Mouse (Mus musculus): Measurements from ENCODE around the gene Olfr1045. TPM values are rescaled to one million over a fixed set of nuclear protein-coding genes. Genes with fewer than 3 reads are reported as not detected.

Olfr1045 gene
- total RNA-seq (2014; fragmentation: Nextera tagmentation) (not detected in 2 replicates), total RNA-seq (2017) (0.16 and 0.17 TPM in 2 replicates), polyA plus RNA-seq (2012) (not detected in 2 replicates)

- ATAC-seq (ENCODE audit: extremely low read depth, insufficient number of reproducible peaks, low FRiP score, poor library complexity, severe bottlenecking), result no peak
- peaks cover 2% of the 10 kb centered on the region; the same call in 1 of the 2 replicates for H3K9me3 ChIP-seq (replicated peaks)
- TF ChIP-seq TAL1 (conservative IDR thresholded peaks at IDR 0.05; ENCODE audit: low read depth, low read length) (no peak), GATA1 (IDR thresholded peaks at IDR 0.05; ENCODE audit: borderline replicate concordance, low read length) (no peak), POLR2AphosphoS5 (IDR thresholded peaks at IDR 0.05; ENCODE audit: insufficient replicate concordance, low read depth, low read length) (no peak), CTCF (IDR thresholded peaks at IDR 0.05; ENCODE audit: low read depth, low read length) (no peak), GATA2 (IDR thresholded peaks at IDR 0.05; ENCODE audit: borderline replicate concordance, low read depth, low read length) (no peak)
- H3K36me3 ChIP-seq (replicated peaks), result no peaks in the 10 kb centered on the region
- H3K4me1 ChIP-seq (ENCODE audit: insufficient read depth, low read depth, low read length), result no peaks in the 10 kb centered on the region
- DNase-seq (ENCODE audit: low spot score), result no peak
- no peaks in the 10 kb centered on the region for H3K27me3 ChIP-seq (ENCODE audit: insufficient read depth, low read length)
- no peak within 1 kb of the TSS for H3K4me3 ChIP-seq (ENCODE audit: low read depth, low read length)
These were observed at the start of gene Olfr1045 for GRCm38 (mm10) chr2:86202909-86203308. Gene Olfr1045 (minus strand): TSS chr2:86203009.

DNA sequence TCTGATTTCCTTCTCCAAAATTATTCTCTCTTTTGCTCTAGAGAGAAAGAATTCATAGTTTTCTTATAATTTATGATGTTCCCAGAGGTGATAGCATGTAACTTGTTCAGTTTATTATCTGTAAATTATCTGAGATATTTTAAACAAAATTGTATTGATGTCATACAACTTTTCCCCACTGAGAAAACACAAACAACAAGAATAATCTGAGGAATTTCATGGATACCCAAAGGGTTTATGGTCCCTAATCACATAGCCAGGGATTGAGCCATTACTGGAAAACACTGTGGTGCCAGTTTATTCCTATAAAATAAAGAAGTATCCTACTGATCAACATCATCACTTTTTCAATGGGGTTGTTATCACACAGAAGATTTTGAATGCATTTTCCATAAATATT, 37.4 kb upstream of the Olfr1045 start, which contains the start of gene Olfr1048:
Gene Olfr1048 (minus strand): TSS at position 101 of the 400 bp plus-strand sequence.
- TF ChIP-seq CTCF (IDR thresholded peaks at IDR 0.05; ENCODE audit: low read depth, low read length) (no peak), TAL1 (conservative IDR thresholded peaks at IDR 0.05; ENCODE audit: low read depth, low read length) (no peak), GATA2 (IDR thresholded peaks at IDR 0.05; ENCODE audit: borderline replicate concordance, low read depth, low read length) (no peak), GATA1 (IDR thresholded peaks at IDR 0.05; ENCODE audit: borderline replicate concordance, low read length) (no peak), POLR2AphosphoS5 (IDR thresholded peaks at IDR 0.05; ENCODE audit: insufficient replicate concordance, low read depth, low read length) (no peak)
- Histone ChIP-seq H3K4me1 (ENCODE audit: insufficient read depth, low read depth, low read length) (no peaks in the 10 kb centered on the region), H3K4me3 (ENCODE audit: low read depth, low read length) (no peak within 1 kb of the TSS), H3K36me3 (replicated peaks) (no peaks in the 10 kb centered on the region), H3K9me3 (replicated peaks) (no peaks in the 10 kb centered on the region), H3K27me3 (ENCODE audit: insufficient read depth, low read length) (no peaks in the 10 kb centered on the region)
- ATAC-seq (ENCODE audit: extremely low read depth, insufficient number of reproducible peaks, low FRiP score, poor library complexity, severe bottlenecking), result no peak
- no peak for DNase-seq (ENCODE audit: low spot score)

- H3K36me3 ChIP-seq (replicated peaks), result no peaks in the 10 kb centered on the region
- TF ChIP-seq CTCF (IDR thresholded peaks at IDR 0.05; ENCODE audit: low read depth, low read length), result no peak
- TF ChIP-seq GATA1 (IDR thresholded peaks at IDR 0.05; ENCODE audit: borderline replicate concordance, low read length), result no peak
- no peak for TF ChIP-seq TAL1 (conservative IDR thresholded peaks at IDR 0.05; ENCODE audit: low read depth, low read length)
- no peak for TF ChIP-seq GATA2 (IDR thresholded peaks at IDR 0.05; ENCODE audit: borderline replicate concordance, low read depth, low read length)
- TF ChIP-seq POLR2AphosphoS5 (IDR thresholded peaks at IDR 0.05; ENCODE audit: insufficient replicate concordance, low read depth, low read length), result no peak
- H3K4me3 ChIP-seq (ENCODE audit: low read depth, low read length), result no peak within 1 kb of the TSS
- no peak for DNase-seq (ENCODE audit: low spot score)
- H3K27me3 ChIP-seq (ENCODE audit: insufficient read depth, low read length), result no peaks in the 10 kb centered on the region
- 0 out of 2 replicates have a peak, but pooled peaks cover 4% of the 10 kb centered on the region for H3K9me3 ChIP-seq (replicated peaks)
- H3K4me1 ChIP-seq (ENCODE audit: insufficient read depth, low read depth, low read length), result no peaks in the 10 kb centered on the region
- ATAC-seq (ENCODE audit: extremely low read depth, insufficient number of reproducible peaks, low FRiP score, poor library complexity, severe bottlenecking), result no peak
These were observed 28.5 kb upstream of the Olfr1045 start, which contains the start of gene Olfr1047 for GRCm38 (mm10) chr2:86231301-86231700. Gene Olfr1047 (minus strand): TSS chr2:86231401.

GRCm38 (mm10) chr2:86219214-86219613, 16.4 kb upstream of the Olfr1045 start, which contains the start of gene Olfr1046:
Gene Olfr1046 (minus strand): TSS chr2:86219314.
- no peak for DNase-seq (ENCODE audit: low spot score)
- H3K36me3 ChIP-seq (replicated peaks), result no peaks in the 10 kb centered on the region
- no peaks in the 10 kb centered on the region for H3K4me1 ChIP-seq (ENCODE audit: insufficient read depth, low read depth, low read length)
- H3K27me3 ChIP-seq (ENCODE audit: insufficient read depth, low read length), result no peaks in the 10 kb centered on the region
- no peak within 1 kb of the TSS for H3K4me3 ChIP-seq (ENCODE audit: low read depth, low read length)
- TF ChIP-seq GATA2 (IDR thresholded peaks at IDR 0.05; ENCODE audit: borderline replicate concordance, low read depth, low read length) (no peak), CTCF (IDR thresholded peaks at IDR 0.05; ENCODE audit: low read depth, low read length) (no peak), POLR2AphosphoS5 (IDR thresholded peaks at IDR 0.05; ENCODE audit: insufficient replicate concordance, low read depth, low read length) (no peak), TAL1 (conservative IDR thresholded peaks at IDR 0.05; ENCODE audit: low read depth, low read length) (no peak)
- H3K9me3 ChIP-seq (replicated peaks), result no peaks in the 10 kb centered on the region
- ATAC-seq (ENCODE audit: extremely low read depth, insufficient number of reproducible peaks, low FRiP score, poor library complexity, severe bottlenecking), result no peak

GRCm38 (mm10) chr2:86195863-86196262, 6.9 kb downstream of the Olfr1045 start:
- Histone ChIP-seq H3K27me3 (ENCODE audit: insufficient read depth, low read length) (no peaks in the 10 kb centered on the region), H3K36me3 (replicated peaks) (no peaks in the 10 kb centered on the region), H3K4me3 (ENCODE audit: low read depth, low read length) (no peak overlapping the region), H3K4me1 (ENCODE audit: insufficient read depth, low read depth, low read length) (no peaks in the 10 kb centered on the region), H3K9me3 (replicated peaks) (no peaks in the 10 kb centered on the region)
- ATAC-seq (ENCODE audit: extremely low read depth, insufficient number of reproducible peaks, low FRiP score, poor library complexity, severe bottlenecking) (no peak), DNase-seq (ENCODE audit: low spot score) (no peak)
- TF ChIP-seq GATA1 (IDR thresholded peaks at IDR 0.05; ENCODE audit: borderline replicate concordance, low read length), result no peak
- no peak for TF ChIP-seq CTCF (IDR thresholded peaks at IDR 0.05; ENCODE audit: low read depth, low read length)
- no peak for TF ChIP-seq POLR2AphosphoS5 (IDR thresholded peaks at IDR 0.05; ENCODE audit: insufficient replicate concordance, low read depth, low read length)
- TF ChIP-seq GATA2 (IDR thresholded peaks at IDR 0.05; ENCODE audit: borderline replicate concordance, low read depth, low read length), result no peak

DNA sequence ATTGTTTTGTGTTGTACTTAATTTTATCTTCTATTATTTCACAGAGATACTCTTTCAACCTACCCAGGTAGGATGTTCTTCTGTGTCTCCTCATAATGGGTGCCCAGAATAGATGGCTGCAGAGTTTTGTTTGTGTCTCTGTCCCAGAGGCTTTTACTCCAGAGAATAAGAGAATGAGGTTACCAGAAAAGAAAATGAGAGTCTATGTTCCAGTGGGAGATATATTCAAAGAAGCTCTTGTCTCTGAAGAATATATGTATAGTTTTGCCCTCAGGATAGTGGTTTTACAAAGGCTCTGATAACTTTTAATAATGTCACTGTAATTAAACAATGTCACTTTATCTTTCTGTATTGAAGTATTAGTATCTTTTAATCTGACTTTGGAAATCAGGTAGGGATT, 17.2 kb downstream of the Olfr1045 start, which contains the start of gene Olfr52:
Gene Olfr52 (minus strand): TSS at position 101 of the 400 bp plus-strand sequence.
- ATAC-seq (ENCODE audit: extremely low read depth, insufficient number of reproducible peaks, low FRiP score, poor library complexity, severe bottlenecking) (no peak), DNase-seq (ENCODE audit: low spot score) (no peak)
- Histone ChIP-seq H3K27me3 (ENCODE audit: insufficient read depth, low read length) (no peaks in the 10 kb centered on the region), H3K4me3 (ENCODE audit: low read depth, low read length) (no peak within 1 kb of the TSS), H3K4me1 (ENCODE audit: insufficient read depth, low read depth, low read length) (no peaks in the 10 kb centered on the region), H3K36me3 (replicated peaks) (no peaks in the 10 kb centered on the region), H3K9me3 (replicated peaks) (peaks cover 3% of the 10 kb centered on the region; the same call in 1 of the 2 replicates)
- no peak for TF ChIP-seq GATA1 (IDR thresholded peaks at IDR 0.05; ENCODE audit: borderline replicate concordance, low read length)
- no peak for TF ChIP-seq CTCF (IDR thresholded peaks at IDR 0.05; ENCODE audit: low read depth, low read length)
- TF ChIP-seq GATA2 (IDR thresholded peaks at IDR 0.05; ENCODE audit: borderline replicate concordance, low read depth, low read length), result no peak
- TF ChIP-seq POLR2AphosphoS5 (IDR thresholded peaks at IDR 0.05; ENCODE audit: insufficient replicate concordance, low read depth, low read length), result no peak
- no peak for TF ChIP-seq TAL1 (conservative IDR thresholded peaks at IDR 0.05; ENCODE audit: low read depth, low read length)

Data from G1E (cell line).